Comparison of ENCODE assay signal across 8 mouse cellular contexts in genomic region chr5:111944273-111944971, GRCm38 (mm10).
DNase-seq lines count a peak whose midpoint lies in the region; ATAC-seq lines count a peak whose summit lies in the region.

No protein-coding gene starts in this region.

- ATAC-seq in heart, embryonic 15.5 days (replicated peaks; ENCODE audit: insufficient number of reproducible peaks, insufficient read depth, low FRiP score, low read depth): no peak
- peak; percentile 86 for ATAC-seq in midbrain, embryonic 13.5 days

- peaks cover 35% of the 10 kb centered on the region for H3K27me3 ChIP-seq in heart, embryonic 15.5 days
- H3K27me3 ChIP-seq in midbrain, embryonic 13.5 days: no peaks in the 10 kb centered on the region

- no peaks in the 10 kb centered on the region for H3K36me3 ChIP-seq in heart, embryonic 15.5 days
- no peaks in the 10 kb centered on the region for H3K36me3 ChIP-seq in midbrain, embryonic 13.5 days

- no peak overlapping the region for H3K9ac ChIP-seq in heart, embryonic 15.5 days
- peak overlapping the region; percentile 52 for H3K9ac ChIP-seq in midbrain, embryonic 13.5 days (replicated peaks)

- 17% methylated on average over 25 of the region's 28 CpGs for WGBS in heart, embryonic 15.5 days
- WGBS in midbrain, embryonic 13.5 days: 13% methylated on average over 25 of the region's 28 CpGs

- H3K27ac ChIP-seq in heart, embryonic 15.5 days: no peak overlapping the region
- H3K27ac ChIP-seq in midbrain, embryonic 13.5 days: peak overlapping the region; percentile 93

- no peak for DNase-seq in heart, postnatal 4 days
- peak; percentile 53 for DNase-seq in right cerebral cortex, postnatal 4 days
- DNase-seq in right cerebral cortex, postnatal 36 days (ENCODE audit: low spot score in 2 of 2): no peak
- no peak for DNase-seq in urinary bladder, postnatal 4 days (ENCODE audit: low spot score in 2 of 2)
- DNase-seq in B cell, adult 2 months: no peak
- no peak for DNase-seq in cerebellum, postnatal 25 days

- no peaks in the 10 kb centered on the region for H3K4me1 ChIP-seq in heart, embryonic 15.5 days (replicated peaks)
- H3K4me1 ChIP-seq in midbrain, embryonic 13.5 days (replicated peaks): peaks cover 52% of the 10 kb centered on the region

- no peak overlapping the region for H3K4me3 ChIP-seq in heart, embryonic 15.5 days
- H3K4me3 ChIP-seq in midbrain, embryonic 13.5 days (replicated peaks): peak overlapping the region; percentile 20

- H3K4me2 ChIP-seq in heart, embryonic 15.5 days: peak overlapping the region; percentile 8; the same call in 1 of the 2 replicates
- peak overlapping the region; percentile 46 for H3K4me2 ChIP-seq in midbrain, embryonic 13.5 days (replicated peaks)

- no peaks in the 10 kb centered on the region for H3K9me3 ChIP-seq in heart, embryonic 15.5 days (replicated peaks)
- H3K9me3 ChIP-seq in midbrain, embryonic 13.5 days: no peaks in the 10 kb centered on the region
